Mouse (Mus musculus): ENCODE data around the gene Ifnlr1.

Ifnlr1 gene

DNA sequence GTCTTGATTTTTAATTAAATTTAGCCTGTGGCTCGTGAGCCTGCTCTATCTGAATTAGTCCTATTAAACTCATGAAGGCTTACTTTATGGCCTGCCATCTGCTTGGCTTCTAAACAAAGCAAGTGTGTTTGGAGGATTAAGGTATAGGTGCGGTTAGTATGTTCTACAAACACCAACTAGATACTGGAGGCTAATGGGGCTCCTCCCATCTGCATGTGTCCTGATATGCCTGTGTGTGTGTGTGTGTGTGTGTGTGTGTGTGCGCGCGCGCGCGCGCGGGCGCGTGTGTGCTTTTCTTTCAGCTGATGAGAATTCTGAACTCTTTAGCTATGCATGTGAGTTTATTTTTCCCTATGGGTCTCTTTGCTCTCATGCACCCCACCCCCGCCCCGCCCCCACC, 53.6 kb downstream of the Ifnlr1 start:
- no peak for DNase-seq (ENCODE audit: low read depth in 1 of 2, low spot score in 2 of 2)

DNA sequence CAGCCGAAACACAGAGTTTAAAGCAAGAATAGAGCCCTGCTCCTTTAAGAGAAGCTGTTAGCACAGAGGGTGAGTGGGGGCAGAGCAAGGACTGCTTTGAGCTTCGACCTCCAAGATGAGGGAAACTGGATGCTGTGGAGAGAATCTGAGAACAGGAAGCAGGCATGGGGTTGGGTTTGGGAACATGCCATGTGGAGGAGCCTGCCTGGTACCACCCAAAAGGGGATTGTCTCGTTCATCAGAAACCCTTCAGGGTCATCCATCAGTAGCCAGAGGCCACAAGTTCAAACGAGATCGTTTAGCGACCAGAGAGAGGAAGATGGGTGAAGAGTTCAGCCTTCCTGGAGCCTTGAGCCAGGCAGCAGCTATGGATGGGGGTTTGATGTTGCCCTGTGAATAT, 57.4 kb downstream of the Ifnlr1 start:
- DNase-seq (ENCODE audit: low read depth in 1 of 2, low spot score in 2 of 2), result no peak

DNA sequence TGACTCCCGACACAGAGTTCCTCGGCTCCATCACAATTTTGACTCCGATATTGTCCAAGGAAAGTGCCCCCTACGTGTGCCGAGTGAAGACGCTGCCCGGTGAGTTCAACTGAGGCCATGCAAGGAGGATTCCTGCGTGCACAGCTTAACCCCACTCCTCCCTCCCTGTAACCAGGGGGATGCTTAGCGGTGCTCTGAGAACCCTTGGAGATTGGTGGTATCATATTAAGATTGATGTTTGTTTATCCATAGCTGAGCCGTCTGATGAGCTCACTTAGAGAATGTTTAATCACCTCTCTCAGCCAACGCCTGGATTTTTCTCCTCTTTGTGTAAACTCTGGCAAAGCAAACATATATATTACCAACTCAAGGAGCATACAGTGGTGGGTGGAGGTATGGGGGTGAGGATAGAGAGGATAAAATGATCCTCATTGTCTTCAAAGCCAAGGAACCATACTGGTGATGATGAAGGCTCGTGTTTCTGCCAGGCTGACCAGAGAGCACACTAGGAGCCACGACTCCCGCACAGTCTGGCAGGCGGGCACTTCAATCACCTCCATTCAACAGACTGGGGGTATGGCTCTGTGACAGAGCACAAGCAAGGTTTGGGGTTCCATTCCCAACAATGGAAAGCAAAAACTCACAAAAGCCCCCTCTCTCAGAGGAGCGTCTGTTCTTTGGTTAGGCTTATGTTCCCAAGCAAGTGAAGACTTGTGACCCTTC, 58.8 kb downstream of the Ifnlr1 start:
- DNase-seq (ENCODE audit: low read depth in 1 of 2, low spot score in 2 of 2), result no peak

DNA sequence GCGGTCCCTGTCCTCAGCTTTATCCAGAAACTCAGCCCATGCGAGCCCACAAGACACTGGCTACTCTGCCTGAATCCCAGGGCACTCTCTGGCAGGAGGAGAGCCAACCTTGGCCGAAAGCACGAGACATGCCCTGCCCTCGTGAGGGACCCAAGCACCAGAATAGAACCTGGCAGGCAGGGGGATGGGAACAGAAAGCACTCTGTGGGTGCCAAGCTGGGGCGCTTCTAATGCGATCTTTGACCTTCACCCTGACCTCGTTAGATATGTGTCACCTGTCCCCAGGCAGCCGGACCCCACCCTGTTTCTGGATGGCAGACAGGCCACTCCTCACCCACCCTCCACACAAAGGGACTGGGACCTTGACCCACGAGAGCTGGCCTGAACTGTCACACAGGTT, 59.5 kb downstream of the Ifnlr1 start:
- DNase-seq (ENCODE audit: low read depth in 1 of 2, low spot score in 2 of 2), result no peak

DNA sequence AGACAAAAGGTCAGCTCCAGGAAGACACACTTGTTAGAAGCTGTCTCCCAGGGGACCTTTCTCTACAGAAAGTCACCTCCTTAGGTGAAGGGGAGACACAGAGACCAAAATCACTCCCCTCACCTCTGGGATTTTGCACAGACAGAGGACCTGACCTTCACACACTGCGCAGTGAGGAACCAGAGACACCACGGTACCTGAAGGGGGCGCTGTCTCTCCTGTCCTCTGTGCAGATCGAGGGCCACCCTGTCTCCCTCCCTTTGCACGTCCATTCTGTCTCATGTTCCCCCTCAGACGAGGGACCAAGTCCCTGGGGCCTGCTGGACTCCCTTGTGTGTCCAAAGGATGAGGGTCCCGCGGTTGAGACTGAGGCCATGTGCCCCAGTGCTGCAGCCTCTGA, 64.8 kb downstream of the Ifnlr1 start:
- no peak for DNase-seq (ENCODE audit: low read depth in 1 of 2, low spot score in 2 of 2)

DNA sequence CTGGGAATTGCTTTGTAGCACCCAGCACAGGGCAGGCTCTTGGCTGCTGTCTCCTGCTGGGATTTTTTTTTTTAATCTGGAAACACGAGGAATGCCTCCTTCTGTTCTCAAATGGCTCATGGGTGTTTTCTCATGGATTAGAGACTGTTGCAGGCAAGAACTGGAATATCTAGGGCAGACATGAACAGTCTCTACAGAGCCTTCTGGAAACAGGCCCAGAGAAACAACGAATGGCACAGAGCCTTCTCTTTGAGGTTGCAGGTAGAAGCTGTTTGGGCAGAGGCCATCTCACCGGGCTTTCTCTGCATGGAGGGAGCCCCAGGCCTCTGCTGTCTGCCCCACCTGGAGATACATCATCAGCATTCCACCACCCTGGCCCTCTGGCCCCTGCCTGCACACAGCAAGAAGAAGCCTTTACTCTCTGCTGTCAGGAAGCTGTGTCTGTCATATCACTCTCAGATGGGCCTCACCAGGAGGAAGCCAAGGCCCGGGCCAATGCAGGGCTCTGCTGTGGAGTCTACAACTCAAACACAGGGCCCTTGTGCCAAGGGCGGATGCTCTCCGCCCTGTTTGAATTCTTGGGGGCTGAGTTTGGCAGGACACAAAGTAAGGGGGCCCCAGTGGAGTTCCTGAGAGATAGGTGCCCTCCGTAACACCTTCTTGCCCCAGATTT, 66.2 kb downstream of the Ifnlr1 start:
- no peak for DNase-seq (ENCODE audit: low read depth in 1 of 2, low spot score in 2 of 2)

DNA sequence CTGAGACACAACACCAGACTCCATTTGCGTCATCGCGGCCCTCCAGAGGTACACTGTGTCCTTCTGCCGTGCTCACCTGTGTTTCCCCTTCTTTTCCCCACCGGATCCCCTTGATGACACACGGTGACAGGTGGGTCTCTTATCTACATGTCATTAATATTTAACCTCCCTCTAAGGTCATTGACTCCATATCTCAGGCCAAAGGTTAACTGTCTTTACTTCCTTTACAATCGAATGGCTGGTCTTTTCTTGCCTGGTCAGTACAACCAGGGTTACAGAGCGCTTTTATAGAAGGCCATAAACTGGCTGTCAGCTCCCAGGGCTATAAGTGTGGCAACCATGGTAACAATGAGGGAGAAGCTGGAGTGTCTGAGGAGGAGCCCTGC, 66.7 kb downstream of the Ifnlr1 start:
- no peak for DNase-seq (ENCODE audit: low read depth in 1 of 2, low spot score in 2 of 2)

Measured in monocyte, adult 2 months (primary cell).